In the genomic region with DNA sequence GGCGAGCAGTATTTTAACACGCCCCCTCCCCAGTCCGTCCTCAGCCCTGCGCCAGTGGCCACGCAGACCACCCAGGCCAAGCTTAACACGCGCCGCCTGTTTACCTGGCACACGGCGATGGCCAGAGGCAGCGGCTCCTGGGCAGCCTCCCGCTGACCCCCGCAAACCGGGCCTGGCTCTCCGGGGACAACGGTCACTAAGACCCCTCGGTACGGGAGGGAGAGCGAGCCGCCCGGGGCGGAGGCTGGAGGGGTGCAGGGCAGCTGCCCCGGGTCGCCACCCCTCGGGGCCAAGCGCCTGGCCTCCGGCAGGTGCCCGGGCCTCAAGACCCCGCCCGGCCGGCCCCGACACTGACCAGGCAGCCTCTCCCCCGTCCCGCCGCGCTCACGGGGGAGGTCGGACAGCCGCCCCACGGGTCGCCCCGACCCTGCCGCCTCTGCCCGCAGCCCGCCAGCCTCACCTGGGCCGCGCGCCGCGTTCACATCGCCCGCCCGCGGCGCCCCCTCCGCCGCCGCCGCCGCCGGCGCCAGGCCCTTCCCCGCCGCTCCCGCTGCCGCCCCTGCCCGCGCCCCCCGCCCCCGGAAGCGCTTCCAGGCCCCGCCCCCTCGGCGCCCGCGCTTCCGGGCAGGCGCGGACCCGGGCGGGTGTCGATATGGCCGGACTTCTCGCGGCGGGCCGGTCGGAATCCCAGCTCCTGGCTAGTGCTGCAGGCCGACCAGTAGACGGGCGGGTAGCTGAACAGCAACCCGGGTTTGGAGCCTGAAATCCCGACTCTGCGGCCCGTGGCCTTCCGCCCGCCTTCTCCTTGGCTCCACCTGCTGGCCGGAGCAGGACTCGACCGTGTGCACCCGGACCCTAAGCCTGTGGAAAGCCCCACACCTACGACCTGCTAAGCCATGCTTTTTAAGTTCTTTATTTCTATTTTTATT, we compare ENCODE assay signal across 8 mouse cellular contexts. TPM values are rescaled to one million over a fixed set of nuclear protein-coding genes. Genes with fewer than 3 reads are reported as not detected.
A peak's percentile ranks its signal among the peaks of the same experiment; 100 is the strongest.
DNase-seq lines count a peak whose midpoint lies in the region; ATAC-seq lines count a peak whose summit lies in the region.

Gene Zbtb34 (minus strand): TSS at position 554 of the 929 bp plus-strand sequence.

- peak; percentile 71 for ATAC-seq in liver, embryonic 13.5 days (ENCODE audit: low read depth)

- peak; percentile 89 for DNase-seq in CD4-positive, CD25-positive, alpha-beta regulatory T cell, adult 2 months (ENCODE audit: low read depth, low spot score)
- DNase-seq in adrenal gland, adult 8-10 months = peak; percentile 42
- DNase-seq in embryo, embryonic 11.5 days (ENCODE audit: low read depth, low spot score) = peak; percentile 46
- peak; percentile 59 for DNase-seq in heart, adult 8-10 months (ENCODE audit: low spot score)
- DNase-seq in kidney, adult 8-10 months = peak; percentile 41 to 55
- DNase-seq in liver, embryonic 13.5 days = peak; percentile 59
- DNase-seq in natural killer cell, adult 2 months (ENCODE audit: low spot score in 2 of 2) = peak; percentile 66 to 71
- peak; percentile 50 to 60 for DNase-seq in thymus, adult 18-20 months

- H3K36me3 ChIP-seq in liver, embryonic 13.5 days = peaks cover 13% of the 10 kb centered on the region

- under 1% methylated on average over 83 of the region's 102 CpGs for WGBS in liver, embryonic 13.5 days (ENCODE audit: insufficient replicate concordance)

- no peaks in the 10 kb centered on the region for H3K27me3 ChIP-seq in liver, embryonic 13.5 days

- peaks cover 62% of the 10 kb centered on the region for H3K4me1 ChIP-seq in liver, embryonic 13.5 days (replicated peaks)

- H3K9me3 ChIP-seq in liver, embryonic 13.5 days (replicated peaks) = no peaks in the 10 kb centered on the region

- peak within 1 kb of the TSS; percentile 97 for H3K4me3 ChIP-seq in liver, embryonic 13.5 days (replicated peaks)

- peak within 1 kb of the TSS; percentile 96 for H3K9ac ChIP-seq in liver, embryonic 13.5 days

- H3K27ac ChIP-seq in liver, embryonic 13.5 days = peak within 1 kb of the TSS; percentile 86

- H3K4me2 ChIP-seq in liver, embryonic 13.5 days = peak within 1 kb of the TSS; percentile 93

RNA-seq across cellular contexts. Expression of gene Zbtb34, which starts in this region (rescaled TPM):
- 10 to 100 TPM in 1 of 4 experiments, 1 to 10 TPM in 3; 6.9 to 12.1 (median 8.7) TPM for total RNA-seq in adrenal gland, adult 8-10 months (2022)
- total RNA-seq in heart, adult 8-10 months (2022) = 1 to 10 TPM; 5.6 to 6.9 (median 6.5) TPM
- 1.4 and 1.7 TPM in 2 replicates for polyA plus RNA-seq in liver, embryonic 13.5 days (2015; fragmentation: Nextera tagmentation; extraction: Ambion mirVana)

Comparison
In these comparisons a context has a peak if more than half of its experiments do, and no peak if none do; other contexts are left out.
1. Peak in every context shown above with its lines: DNase-seq, ATAC-seq, H3K4me3 ChIP-seq and H3K27ac ChIP-seq.